8 mouse cellular contexts compared by ENCODE assay signal in the genomic region with DNA sequence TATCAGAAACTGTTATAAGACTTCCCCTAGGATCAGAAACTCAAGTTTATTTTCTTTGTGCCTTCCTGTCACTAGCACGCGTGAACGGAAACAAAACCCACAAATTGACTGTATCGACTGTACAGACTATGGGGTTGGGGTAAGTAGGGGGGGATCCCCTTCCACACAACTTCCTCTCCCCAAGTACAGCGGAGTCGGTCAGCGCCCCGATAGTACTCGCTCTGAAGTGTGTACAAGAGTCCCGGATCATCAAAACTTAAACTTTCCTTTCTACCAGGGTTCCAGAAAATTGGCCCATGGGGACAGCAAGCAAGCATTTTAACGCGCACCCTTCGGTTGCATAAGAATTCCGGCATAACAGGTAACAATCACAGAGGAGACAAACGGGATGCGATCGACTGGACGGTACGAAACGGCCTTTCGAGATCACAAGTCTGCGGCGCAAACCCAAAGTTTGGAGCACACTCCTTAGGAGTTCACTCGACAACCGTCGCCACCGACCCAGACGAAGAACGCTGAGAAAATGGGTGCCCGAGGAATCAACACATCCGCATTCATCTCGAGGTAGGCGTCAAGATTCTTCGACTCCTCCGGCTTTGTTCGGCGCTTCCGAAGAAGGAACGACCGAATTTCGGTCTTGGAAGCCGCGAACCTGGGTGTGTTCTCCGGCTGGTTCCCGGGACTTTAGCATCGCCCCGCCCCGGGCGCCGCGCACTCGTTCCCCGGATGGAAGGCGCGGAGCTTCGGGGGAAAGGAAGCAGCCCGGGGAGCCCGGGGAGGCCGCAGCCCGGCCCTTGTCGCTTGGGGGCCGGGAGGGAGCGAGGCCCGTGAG. TPM values are rescaled to one million over a fixed set of nuclear protein-coding genes. Genes with fewer than 3 reads are reported as not detected.
DNase-seq lines count a peak whose midpoint lies in the region; ATAC-seq lines count a peak whose summit lies in the region.

No protein-coding gene starts in this region.

- peaks cover 44% of the 10 kb centered on the region for H3K4me1 ChIP-seq in hindbrain, embryonic 14.5 days (replicated peaks; ENCODE audit: control insufficient read depth, insufficient read depth, low read length)

- H3K9ac ChIP-seq in hindbrain, embryonic 14.5 days: peak overlapping the region; percentile 91

- ATAC-seq in hindbrain, embryonic 14.5 days (ENCODE audit: low FRiP score): no peak
- peak; percentile 37 for ATAC-seq in megakaryocyte progenitor cell, adult 5-6 weeks (replicated peaks; ENCODE audit: poor library complexity)

- peak overlapping the region; percentile 99 for H3K4me2 ChIP-seq in hindbrain, embryonic 14.5 days (replicated peaks)

- H3K27ac ChIP-seq in hindbrain, embryonic 14.5 days: peak overlapping the region; percentile 99

- H3K9me3 ChIP-seq in hindbrain, embryonic 14.5 days (ENCODE audit: control insufficient read depth, low read length): no peaks in the 10 kb centered on the region

- intact Hi-C loops in left cerebral cortex, postnatal 14 days (cut with DNase I): no loop called here

- H3K27me3 ChIP-seq in hindbrain, embryonic 14.5 days (ENCODE audit: control insufficient read depth, insufficient read depth, low read length): no peaks in the 10 kb centered on the region

- H3K36me3 ChIP-seq in hindbrain, embryonic 14.5 days (replicated peaks; ENCODE audit: control insufficient read depth, insufficient read depth): no peaks in the 10 kb centered on the region

- under 1% methylated on average over 63 of the region's 64 CpGs for WGBS in hindbrain, embryonic 14.5 days

- DNase-seq in R1 (ENCODE audit: low read depth, low spot score): peak; percentile 59
- DNase-seq in cerebellum, postnatal 10 days: peak; percentile 76 to 80
- DNase-seq in frontal cortex, postnatal 36 days (ENCODE audit: low spot score in 2 of 2): peak; percentile 65 to 67
- DNase-seq in hindbrain, embryonic 14.5 days (ENCODE audit: low spot score): peak; percentile 68
- peak; percentile 48 to 57 for DNase-seq in left cerebral cortex, postnatal 14 days (ENCODE audit: low spot score in 2 of 2)
- DNase-seq in right cerebral cortex, postnatal 10 days (ENCODE audit: low spot score in 2 of 2): peak; percentile 67 to 71
- peak; percentile 69 to 72 for DNase-seq in urinary bladder, postnatal 36 days (ENCODE audit: low spot score in 2 of 2)

- peak overlapping the region; percentile 98 for H3K4me3 ChIP-seq in hindbrain, embryonic 14.5 days (replicated peaks; ENCODE audit: low read length)

RNA-seq across cellular contexts. Expression of a gene that starts 4.5 kb away (rescaled TPM):
- polyA plus RNA-seq in hindbrain, embryonic 14.5 days (2014; fragmentation: Nextera tagmentation; extraction: Ambion mirVana): 38.2 and 38.7 TPM in 2 replicates
- total RNA-seq in left cerebral cortex, postnatal 14 days (2021): 10 to 100 TPM; 70.2 to 72.7 TPM
- total RNA-seq in megakaryocyte progenitor cell, adult 5-6 weeks (2015): 104 and 106 TPM in 2 replicates
- total RNA-seq in megakaryocyte progenitor cell, adult 5-6 weeks (2017): 51.3 and 61.7 TPM in 2 replicates
